Mouse (Mus musculus) ES-Bruce4 (cell line): ENCODE results near the gene Agmat. TPM values are rescaled to one million over a fixed set of nuclear protein-coding genes. Genes with fewer than 3 reads are reported as not detected.
A peak's percentile ranks its signal among the peaks of the same experiment; 100 is the strongest.

ENCODE experiments used
- H3K27ac ChIP-seq: 2 replicates; pipeline ENCODE4 v1.5.1; 2012; ENCODE audit warnings: low read length, inconsistent platforms; ENCODE audit not compliant: insufficient read depth
- H3K27me3 ChIP-seq: 2 replicates; pipeline ENCODE4 v1.6.1; 2012; ENCODE audit warnings: mild to moderate bottlenecking, low read length, inconsistent platforms; ENCODE audit not compliant: control insufficient read depth, poor library complexity, insufficient read depth, severe bottlenecking
- H3K36me3 ChIP-seq: 2 replicates; pipeline ENCODE4 v1.6.1; 2012; ENCODE audit warnings: inconsistent platforms, mild to moderate bottlenecking, low read length, moderate library complexity; ENCODE audit not compliant: control insufficient read depth, poor library complexity, insufficient read depth, severe bottlenecking
- H3K4me1 ChIP-seq: one replicate; pipeline ENCODE4 v1.8.1; 2011; ENCODE audit warnings: low read length; ENCODE audit not compliant: control insufficient read depth, insufficient read depth
- H3K4me3 ChIP-seq: 2 replicates; pipeline ENCODE4 v1.5.1; 2011; ENCODE audit warnings: low read depth, mild to moderate bottlenecking, low read length
- H3K9ac ChIP-seq: 2 replicates; pipeline ENCODE4 v1.6.1; 2012; ENCODE audit warnings: low read depth, mild to moderate bottlenecking, inconsistent platforms; ENCODE audit not compliant: poor library complexity, severe bottlenecking
- H3K9me3 ChIP-seq: replicated peaks from 2 replicates; pipeline ENCODE4 v1.6.1; 2012; ENCODE audit warnings: mild to moderate bottlenecking, low read length, inconsistent platforms; ENCODE audit not compliant: control insufficient read depth, poor library complexity, insufficient read depth, severe bottlenecking
- CTCF ChIP-seq: IDR thresholded peaks from one replicate; pipeline ENCODE4 v1.8.1; 2011; ENCODE audit warnings: low read depth, low read length
- EP300 ChIP-seq: IDR thresholded peaks from 2 replicates; pipeline ENCODE4 v1.6.1; 2011; ENCODE audit warnings: low read depth, low read length; ENCODE audit not compliant: insufficient read depth
- POLR2A ChIP-seq: IDR thresholded peaks from one replicate; pipeline ENCODE4 v1.8.1; 2011; ENCODE audit warnings: low read length; ENCODE audit not compliant: insufficient read depth
- polyA plus RNA-seq: library from polyadenylated mRNA; stranded (reverse); fragments of >200 nt; gene quantifications from 2 replicates; pipeline ENCODE4 v1.2.4, GENCODE M21; 2011; ENCODE audit warnings: low read depth; ENCODE audit not compliant: missing spikeins, insufficient read depth, insufficient read length

Agmat gene
- polyA plus RNA-seq, 1 experiment = not detected

- Histone ChIP-seq H3K4me1 (no peaks in the 10 kb centered on the region), H3K27ac (no peak overlapping the region), H3K27me3 (no peaks in the 10 kb centered on the region), H3K9ac (no peak overlapping the region), H3K36me3 (peaks cover 53% of the 10 kb centered on the region), H3K4me3 (no peak overlapping the region), H3K9me3 (no peaks in the 10 kb centered on the region)
- TF ChIP-seq EP300 (no peak), CTCF (no peak), POLR2A (no peak)
Measured at GRCm38 (mm10) chr4:141713598-141714142, 32.8 kb upstream of the Agmat start.

- Histone ChIP-seq H3K27me3 (no peaks in the 10 kb centered on the region), H3K9me3 (no peaks in the 10 kb centered on the region), H3K9ac (no peak overlapping the region), H3K4me3 (no peak overlapping the region), H3K27ac (no peak overlapping the region), H3K4me1 (no peaks in the 10 kb centered on the region), H3K36me3 (peaks cover 42% of the 10 kb centered on the region)
- TF ChIP-seq EP300 = no peak
Measured at GRCm38 (mm10) chr4:141715027-141715426, 31.4 kb upstream of the Agmat start.

GRCm38 (mm10) chr4:141717633-141718032, 28.8 kb upstream of the Agmat start:
- TF ChIP-seq EP300 = no peak
- TF ChIP-seq POLR2A = no peak
- TF ChIP-seq CTCF = no peak
- Histone ChIP-seq H3K27ac (no peak overlapping the region), H3K9ac (no peak overlapping the region), H3K4me1 (no peaks in the 10 kb centered on the region), H3K4me3 (no peak overlapping the region), H3K9me3 (no peaks in the 10 kb centered on the region), H3K36me3 (peaks cover 23% of the 10 kb centered on the region), H3K27me3 (no peaks in the 10 kb centered on the region)

GRCm38 (mm10) chr4:141719304-141719703, 27.2 kb upstream of the Agmat start:
- peaks cover 11% of the 10 kb centered on the region for H3K36me3 ChIP-seq
- no peaks in the 10 kb centered on the region for H3K27me3 ChIP-seq
- no peak overlapping the region for H3K9ac ChIP-seq
- H3K9me3 ChIP-seq = no peaks in the 10 kb centered on the region
- no peak overlapping the region for H3K27ac ChIP-seq
- H3K4me1 ChIP-seq = no peaks in the 10 kb centered on the region
- no peak overlapping the region for H3K4me3 ChIP-seq
- TF ChIP-seq EP300 (no peak), POLR2A (no peak), CTCF (no peak)

- TF ChIP-seq CTCF = no peak
- no peak for TF ChIP-seq POLR2A
- no peak for TF ChIP-seq EP300
- Histone ChIP-seq H3K4me1 (no peaks in the 10 kb centered on the region), H3K36me3 (peaks cover 10% of the 10 kb centered on the region), H3K9ac (no peak overlapping the region), H3K27ac (no peak overlapping the region), H3K9me3 (no peaks in the 10 kb centered on the region), H3K27me3 (no peaks in the 10 kb centered on the region), H3K4me3 (no peak overlapping the region)
Measured at GRCm38 (mm10) chr4:141720761-141721523, 25.5 kb upstream of the Agmat start.

- no peaks in the 10 kb centered on the region for H3K9me3 ChIP-seq
- H3K27me3 ChIP-seq = no peaks in the 10 kb centered on the region
- no peak overlapping the region for H3K27ac ChIP-seq
- H3K4me3 ChIP-seq = peak overlapping the region; percentile 68
- peaks cover 6% of the 10 kb centered on the region for H3K36me3 ChIP-seq
- TF ChIP-seq EP300 (no peak), CTCF (no peak), POLR2A (no peak)
- no peaks in the 10 kb centered on the region for H3K4me1 ChIP-seq
- H3K9ac ChIP-seq = peak overlapping the region; percentile 87
Measured at GRCm38 (mm10) chr4:141721961-141722360, 24.5 kb upstream of the Agmat start.
